Mouse (Mus musculus) kidney, adult 11 months (tissue): ENCODE results near the gene Arid3b.
A peak's percentile ranks its signal among the peaks of the same experiment; 100 is the strongest.

Source experiments
- DNase-seq: peaks from one replicate; pipeline ENCODE4 v3.0.0; 2022

Gene Arid3b

DNA sequence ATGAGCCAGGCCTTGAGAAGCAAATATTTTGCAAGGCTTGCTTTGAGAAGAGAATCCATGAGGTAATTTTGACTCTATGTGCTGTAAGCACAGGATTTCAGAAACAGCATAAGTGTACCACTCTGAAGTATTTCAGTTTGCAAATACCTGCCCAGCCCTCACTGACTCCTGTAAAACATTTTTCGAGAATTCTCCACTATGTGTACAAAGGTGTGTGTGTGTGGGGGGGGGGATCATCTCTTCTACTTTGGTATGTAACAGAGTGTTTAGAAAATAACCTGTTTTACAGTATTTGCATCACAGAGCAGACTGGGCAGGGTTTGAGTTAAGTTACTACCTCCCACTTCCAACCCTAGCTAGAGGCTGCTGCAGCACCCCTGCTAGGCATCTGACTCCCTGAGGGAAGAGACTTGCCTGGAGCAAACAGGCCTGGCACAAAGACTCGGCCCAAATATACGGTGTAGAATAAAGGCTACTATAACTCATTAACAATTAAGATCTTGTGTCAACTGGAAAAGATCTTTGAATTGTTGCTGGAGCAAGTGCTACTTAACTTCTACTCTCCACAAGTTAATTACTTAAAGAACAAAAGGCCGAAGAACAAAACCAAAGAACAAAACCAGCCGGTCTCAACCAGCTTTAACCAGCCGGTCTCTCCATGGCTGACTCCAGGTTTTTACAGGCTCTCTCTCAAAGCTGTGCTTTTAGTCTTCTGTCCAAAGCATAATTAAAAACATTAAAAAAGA is 6.6 kb downstream of the Arid3b start:
- no peak for DNase-seq

- no peak for DNase-seq
Observed at GRCm38 (mm10) chr9:57823397-57823796, 13.2 kb downstream of the Arid3b start.

DNA sequence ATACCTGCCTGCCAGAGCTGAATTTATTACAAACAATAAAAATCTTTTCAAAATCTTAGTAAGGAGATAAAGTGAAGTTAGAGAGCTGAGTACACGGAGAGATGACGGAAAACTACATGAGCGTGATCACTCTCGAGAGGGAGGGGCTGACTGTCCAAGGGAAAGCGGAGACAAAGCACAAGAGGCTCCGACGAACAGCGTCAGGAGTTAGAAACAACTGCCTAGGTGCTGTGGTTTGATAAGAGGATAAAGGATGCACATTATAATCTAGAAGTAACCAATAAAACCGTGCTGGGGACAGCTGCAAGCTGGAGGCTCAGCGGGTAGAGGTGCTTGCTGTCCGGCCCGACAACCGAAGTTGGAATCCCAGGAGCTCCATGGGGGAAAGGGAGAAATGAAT is 13.8 kb downstream of the Arid3b start:
- DNase-seq, result no peak

GRCm38 (mm10) chr9:57820186-57821080 is 16.2 kb downstream of the Arid3b start:
- DNase-seq, result no peak

- peak; percentile 59 for DNase-seq
Observed at GRCm38 (mm10) chr9:57817220-57817667, 19.3 kb downstream of the Arid3b start.

DNA sequence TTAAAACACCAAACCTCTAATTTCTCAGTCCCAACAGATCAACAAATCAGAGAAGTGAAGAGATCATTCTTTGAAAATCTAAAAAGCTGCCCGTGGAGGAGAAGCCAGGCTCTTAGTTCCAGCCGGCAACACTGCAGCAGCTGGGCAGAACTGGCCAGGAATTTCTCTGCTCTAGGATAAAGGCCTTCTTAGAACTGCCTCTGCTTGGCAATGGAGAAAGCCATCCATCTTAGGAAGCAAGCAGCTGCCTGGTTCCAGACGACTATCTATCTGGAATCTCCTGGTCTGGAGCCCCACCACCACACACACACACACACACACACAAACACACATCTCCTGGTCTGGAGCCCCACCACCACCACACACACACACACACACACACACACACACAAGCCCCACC is 21.7 kb downstream of the Arid3b start:
- no peak for DNase-seq

DNA sequence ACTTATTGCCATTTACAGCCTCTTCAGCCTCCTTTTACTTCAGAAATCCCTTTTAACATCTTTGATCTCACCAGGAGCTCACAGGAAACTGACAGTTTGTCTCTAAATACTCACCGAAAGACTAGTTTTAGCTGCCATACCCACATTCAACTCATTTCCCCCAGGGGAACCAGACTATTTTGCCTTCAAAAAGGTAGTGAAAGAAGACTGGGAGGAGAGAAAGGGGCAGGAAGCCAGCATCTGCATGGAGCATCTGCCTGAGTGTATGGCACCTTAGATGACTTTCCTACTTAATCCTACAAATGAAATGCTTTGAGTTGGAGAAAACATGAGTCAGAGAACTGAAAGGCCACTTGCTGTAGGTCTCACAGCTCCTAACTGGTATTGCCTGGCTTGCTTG is 22.6 kb downstream of the Arid3b start:
- DNase-seq, result no peak

- no peak for DNase-seq
Observed at GRCm38 (mm10) chr9:57811793-57812733, 24.5 kb downstream of the Arid3b start.

- DNase-seq, result peak; percentile 31
Observed at GRCm38 (mm10) chr9:57810691-57811090, 25.9 kb downstream of the Arid3b start.

GRCm38 (mm10) chr9:57808771-57809310 is 27.8 kb downstream of the Arid3b start:
- DNase-seq, result peak; percentile 38

DNA sequence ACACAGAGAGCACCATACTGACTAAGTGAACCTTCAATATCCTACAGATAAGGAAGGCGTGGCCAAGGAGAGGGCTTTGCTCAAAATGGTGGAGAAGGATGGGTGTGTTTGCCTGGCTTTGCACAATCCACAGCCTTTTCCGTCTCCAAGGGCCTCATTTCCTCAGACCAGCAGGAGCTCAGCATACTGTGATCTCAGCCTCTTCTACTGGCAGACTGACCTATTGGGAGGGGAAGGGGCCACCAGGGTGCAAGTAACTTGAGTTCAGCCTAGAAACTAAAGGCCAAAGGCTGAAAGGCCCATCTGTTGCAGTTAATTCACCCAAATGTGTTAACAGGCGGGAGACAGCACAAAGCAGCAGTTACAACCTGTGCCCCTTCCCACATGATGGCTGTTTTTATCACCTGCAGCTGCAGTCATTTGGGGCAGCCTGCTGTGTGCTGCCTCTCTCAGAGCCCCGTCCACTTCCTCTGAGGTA is 29.4 kb downstream of the Arid3b start:
- no peak for DNase-seq

- DNase-seq, result peak; percentile 31
Observed at GRCm38 (mm10) chr9:57806066-57806481, 30.5 kb downstream of the Arid3b start.

DNA sequence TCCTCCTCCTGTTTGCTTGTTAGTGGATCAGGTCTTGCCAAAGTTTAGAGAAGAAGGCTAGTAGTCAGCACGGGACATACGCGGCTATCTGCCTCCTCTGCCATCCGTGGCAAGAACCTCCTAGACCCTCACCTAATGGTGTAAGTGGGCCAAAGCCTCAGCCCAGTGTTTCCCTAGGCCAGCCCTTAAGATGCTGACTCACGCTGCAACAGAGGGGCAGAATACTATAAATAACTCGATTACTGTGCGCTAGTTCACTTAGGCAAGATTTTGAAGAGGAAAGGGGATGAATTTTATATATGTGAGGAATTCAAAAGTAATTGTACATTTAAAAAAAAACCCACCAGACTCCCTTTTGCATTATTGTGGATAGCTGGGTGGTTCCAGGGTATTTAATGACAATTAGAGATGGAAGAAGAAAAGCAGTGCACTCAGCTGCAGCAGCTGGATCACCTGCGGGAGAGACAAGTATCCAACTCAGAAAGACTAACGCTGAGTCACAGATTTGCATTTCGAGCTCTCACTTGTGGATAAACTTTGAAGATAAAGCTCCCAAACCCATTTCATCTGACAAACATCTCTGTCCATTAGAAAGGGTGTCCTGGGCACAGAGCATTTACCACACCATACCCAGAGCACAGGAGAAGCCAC is 31.4 kb downstream of the Arid3b start:
- no peak for DNase-seq

- DNase-seq, result no peak
Observed at GRCm38 (mm10) chr9:57803839-57804238, 32.8 kb downstream of the Arid3b start.

GRCm38 (mm10) chr9:57803047-57803446 is 33.5 kb downstream of the Arid3b start:
- DNase-seq, result no peak

- DNase-seq, result no peak
Observed at GRCm38 (mm10) chr9:57800325-57800975, 36.1 kb downstream of the Arid3b start.

DNA sequence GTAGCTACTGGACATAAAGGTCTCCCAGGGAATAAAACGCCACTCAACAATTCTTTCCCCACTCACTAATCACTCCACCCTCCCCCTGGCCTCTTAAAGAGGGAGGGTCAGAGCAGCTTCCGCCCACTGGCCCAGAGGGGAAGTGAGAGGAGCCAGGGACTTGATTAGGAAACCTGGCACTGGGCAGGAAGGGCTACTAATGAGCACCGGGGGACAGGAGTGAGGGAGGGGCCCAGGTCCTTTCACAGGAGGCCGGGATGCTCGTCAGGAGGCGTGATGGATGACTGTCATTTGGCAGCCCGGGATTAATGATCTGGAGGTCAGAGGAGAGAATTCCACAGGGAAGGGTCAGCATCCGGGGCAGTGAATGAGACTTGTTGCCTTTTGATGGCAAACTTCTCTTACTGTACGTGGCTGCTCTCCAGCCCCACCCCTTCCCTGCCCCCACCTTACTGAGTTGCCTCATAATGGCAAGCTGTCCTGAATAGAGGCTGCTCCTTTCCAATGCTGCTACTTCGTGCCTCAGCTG is 37.8 kb downstream of the Arid3b start:
- peak; percentile 14 for DNase-seq

DNA sequence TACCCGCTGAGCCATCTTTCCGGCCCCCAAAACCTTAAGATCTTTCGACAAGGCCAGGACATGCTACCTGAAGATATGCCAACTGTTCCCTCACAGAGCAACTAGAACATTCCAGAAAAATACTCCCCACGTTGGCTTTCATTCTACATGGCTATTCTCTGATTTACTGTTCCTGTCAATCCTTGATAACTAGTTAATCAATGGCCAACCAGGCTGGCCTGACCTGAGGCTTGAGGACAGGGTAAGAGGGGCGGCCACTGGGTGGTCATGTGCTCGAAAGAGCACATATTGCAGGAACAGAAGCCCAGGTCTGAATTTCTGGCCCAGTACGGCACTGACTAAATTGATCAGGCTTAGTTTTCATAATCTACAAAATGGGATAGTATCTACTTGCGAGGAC is 39.1 kb downstream of the Arid3b start:
- peak; percentile 40 for DNase-seq

DNA sequence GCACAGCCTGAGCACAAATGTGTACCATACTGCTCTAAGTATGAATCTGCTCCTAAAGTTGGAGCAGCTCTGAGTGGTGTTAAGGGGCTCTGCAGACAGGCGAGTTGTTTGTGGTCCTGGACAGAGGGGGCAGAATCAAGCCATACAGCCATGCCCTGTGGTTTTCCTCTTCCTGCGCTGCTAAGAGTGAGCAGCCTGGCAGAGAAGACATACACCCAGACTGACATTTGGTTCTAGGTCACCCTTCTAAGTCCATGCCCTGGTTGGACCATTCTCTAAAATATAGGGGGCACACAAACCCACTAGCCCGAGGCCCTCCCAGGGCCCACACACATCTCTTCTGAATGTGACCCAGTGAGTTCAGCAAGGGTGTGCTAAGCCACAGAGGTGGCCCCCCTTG is 46.9 kb downstream of the Arid3b start:
- no peak for DNase-seq

- DNase-seq, result no peak
Observed at GRCm38 (mm10) chr9:57782656-57783055, 53.9 kb downstream of the Arid3b start.

GRCm38 (mm10) chr9:57775736-57776135 is 60.9 kb downstream of the Arid3b start:
- DNase-seq, result no peak
